Mouse (Mus musculus) left cerebral cortex, adult 18-20 months (tissue): ENCODE data around the gene Olfr313. TPM values are rescaled to one million over a fixed set of nuclear protein-coding genes. Genes with fewer than 3 reads are reported as not detected.
A peak's percentile ranks its signal among the peaks of the same experiment; 100 is the strongest.
"Not testable (repeated sequence)": the region's sequence is repeated elsewhere in the genome, so short reads cannot be mapped to it uniquely, and the experiment has no call there.

ENCODE experiments used
- DNase-seq, 2 experiments: peaks; one replicate each; pipeline ENCODE4 v3.0.0; 2021 to 2022; ENCODE audit warnings: low spot score in 2 of 2, mixed read lengths in 1 of 2
- long read RNA-seq, 2 experiments: library from polyadenylated mRNA; stranded (forward); transcript quantifications; one replicate each; pipeline ENCODE4 v2.0.0; 2021
- total RNA-seq, 2 experiments: library from RNA; stranded (reverse); gene quantifications; 2 replicates each; pipeline ENCODE4 v1.2.3; 2021

The Olfr313 gene
- not detected for total RNA-seq
- long read RNA-seq, experiment 1: 0 reads
- long read RNA-seq, experiment 2: 0 reads

- DNase-seq: not testable (repeated sequence)
Measured at GRCm38 (mm10) chr11:58814700-58815099, at the start of gene Olfr313. Olfr313 (plus strand) TSS chr11:58815000.

- DNase-seq: no peak
Measured at GRCm38 (mm10) chr11:58772888-58773287, 41.9 kb upstream of the Olfr313 start, which contains the start of gene Olfr315. Olfr315 (plus strand) TSS chr11:58773188.

GRCm38 (mm10) chr11:58782480-58783089 is 32.2 kb upstream of the Olfr313 start, which contains the start of gene Olfr314:
Olfr314 (plus strand) TSS chr11:58782952.
- no peak for DNase-seq

GRCm38 (mm10) chr11:58784182-58784581 is 30.6 kb upstream of the Olfr313 start:
- no peak for DNase-seq

GRCm38 (mm10) chr11:58787651-58788050 is 27.1 kb upstream of the Olfr313 start:
- DNase-seq: no peak

- no peak for DNase-seq
Measured at GRCm38 (mm10) chr11:58788346-58788745, 26.5 kb upstream of the Olfr313 start.

GRCm38 (mm10) chr11:58789532-58789931 is 25.3 kb upstream of the Olfr313 start:
- no peak for DNase-seq

GRCm38 (mm10) chr11:58790053-58790452 is 24.7 kb upstream of the Olfr313 start:
- no peak for DNase-seq

- no peak for DNase-seq
Measured at GRCm38 (mm10) chr11:58790646-58791045, 24.2 kb upstream of the Olfr313 start.

- DNase-seq: no peak
Measured at GRCm38 (mm10) chr11:58795856-58796255, 18.9 kb upstream of the Olfr313 start.

- DNase-seq: peak; percentile 68 to 81
Measured at GRCm38 (mm10) chr11:58796850-58797249, 17.9 kb upstream of the Olfr313 start.

GRCm38 (mm10) chr11:58799747-58800146 is 15.1 kb upstream of the Olfr313 start:
- DNase-seq: peak; percentile 30 to 54

- DNase-seq: no peak
Measured at GRCm38 (mm10) chr11:58801558-58802228, 13.1 kb upstream of the Olfr313 start, which contains the start of gene Fam183b. Fam183b (minus strand) TSS chr11:58801960.

- no peak for DNase-seq
Measured at GRCm38 (mm10) chr11:58803871-58804270, 10.9 kb upstream of the Olfr313 start.

- DNase-seq: no peak
Measured at GRCm38 (mm10) chr11:58804393-58804792, 10.4 kb upstream of the Olfr313 start.

- no peak for DNase-seq
Measured at GRCm38 (mm10) chr11:58812001-58812400, 2.8 kb upstream of the Olfr313 start.

- DNase-seq: no peak
Measured at GRCm38 (mm10) chr11:58815676-58816075, 876 bp downstream of the Olfr313 start.

- not testable (repeated sequence) for DNase-seq
Measured at GRCm38 (mm10) chr11:58828937-58829336, 14.1 kb downstream of the Olfr313 start, which contains the start of gene Olfr312. Olfr312 (plus strand) TSS chr11:58829237.

- no peak for DNase-seq
Measured at GRCm38 (mm10) chr11:58829764-58830163, 15.0 kb downstream of the Olfr313 start.

- DNase-seq: not testable (repeated sequence)
Measured at GRCm38 (mm10) chr11:58832541-58832940, 17.7 kb downstream of the Olfr313 start.

GRCm38 (mm10) chr11:58838951-58839350 is 24.2 kb downstream of the Olfr313 start, which contains the start of gene Olfr311:
Olfr311 (plus strand) TSS chr11:58839251.
- DNase-seq: not testable (repeated sequence)

GRCm38 (mm10) chr11:58846919-58847461 is 32.2 kb downstream of the Olfr313 start, which contains the start of gene Gm12258:
Gm12258 (plus strand) TSS chr11:58847158.
- DNase-seq: peak; percentile 82 to 87
